Mouse (Mus musculus) hematopoietic stem cell, adult 5-6 weeks (primary cell): ENCODE measurements around the gene Atp4a. TPM values are rescaled to one million over a fixed set of nuclear protein-coding genes. Genes with fewer than 3 reads are reported as not detected.

Experiments used
- ATAC-seq, 2 experiments: fragments of 125-278 bp in 1 of 2; replicated peaks in 1 of 2; 2 replicates each; pipeline ENCODE4 v1.8.0; 2016 to 2017; ENCODE audit warnings: inconsistent platforms in 2 of 2, mild to moderate bottlenecking in 2 of 2, moderate number of reproducible peaks in 2 of 2, low read depth in 1 of 2, moderate TSS enrichment in 1 of 2; ENCODE audit not compliant: low FRiP score in 2 of 2, poor library complexity in 2 of 2, severe bottlenecking in 2 of 2, insufficient read depth in 1 of 2, low TSS enrichment in 1 of 2
- total RNA-seq: library from RNA; stranded (forward); fragments of 172-1452, 232-1000 nt; gene quantifications from 2 replicates; pipeline ENCODE4 v1.2.3, GENCODE M21; 2017

Gene Atp4a
- total RNA-seq, 1 experiment from 2014 or later = not detected

GRCm38 (mm10) chr7:30763456-30763855 is 51.4 kb downstream of the Atp4a start, which contains the start of gene Dmkn:
TSS of gene Dmkn (plus strand) at chr7:30763756.
- ATAC-seq = no peak

- ATAC-seq = no peak
These were observed 53.2 kb downstream of the Atp4a start for GRCm38 (mm10) chr7:30765173-30765572.

DNA sequence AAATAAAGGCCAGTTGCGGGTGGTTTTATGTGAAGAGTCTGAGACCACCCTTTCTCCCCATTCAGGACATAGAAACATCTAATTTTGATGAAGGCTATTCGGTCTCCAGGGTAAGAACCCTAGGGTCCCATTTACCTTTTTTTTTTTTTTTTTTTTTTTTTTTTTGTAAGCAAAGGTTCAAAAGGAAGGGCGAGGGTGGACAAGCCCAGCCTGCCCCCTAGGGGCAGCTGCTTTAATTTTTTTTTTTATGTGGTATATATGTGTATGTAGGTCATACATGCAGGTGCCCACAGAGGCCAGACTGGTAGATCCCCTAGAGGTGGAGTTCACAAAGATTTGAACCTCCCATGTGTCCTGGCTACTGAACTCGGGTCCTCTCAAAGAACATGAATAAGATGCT is 54.4 kb downstream of the Atp4a start:
- ATAC-seq = no peak

DNA sequence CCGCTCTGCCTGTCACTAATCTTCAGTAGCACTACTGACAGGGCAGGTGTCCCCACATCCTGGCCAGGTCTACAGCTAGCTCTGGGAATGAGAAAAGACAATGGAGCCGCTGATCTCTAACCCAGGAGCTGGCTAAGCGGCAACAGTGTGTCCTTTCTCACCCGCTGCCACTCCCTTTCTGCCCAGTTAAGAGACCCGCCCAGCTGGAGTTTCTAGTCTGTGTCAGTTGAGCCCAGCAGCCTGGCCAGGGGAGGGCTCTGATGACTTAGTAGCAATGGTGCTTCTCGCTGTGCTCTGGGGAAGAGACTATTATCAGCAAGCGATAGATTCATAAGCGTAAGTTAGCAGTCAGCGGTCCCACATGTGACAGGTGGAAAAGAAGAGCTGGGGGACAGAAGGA is 57.2 kb downstream of the Atp4a start:
- ATAC-seq = no peak

Other genes with a start within 250 kb of the Atp4a start
- gene Prodh2, start 218.6 kb upstream of the Atp4a start, total RNA-seq = not detected in 2 replicates
- gene Arhgap33, start 177.1 kb upstream of the Atp4a start, total RNA-seq = 10.3 and 15.1 TPM in 2 replicates
- 1.6 and 2.7 TPM in 2 replicates for gene Hspb6, start 160.0 kb upstream of the Atp4a start, total RNA-seq
- 14.4 and 17.1 TPM in 2 replicates for gene Proser3, start 159.9 kb upstream of the Atp4a start, total RNA-seq
- gene Lin37, start 152.4 kb upstream of the Atp4a start, total RNA-seq = 19.6 and 39.0 TPM in 2 replicates
- 79.4 and 148 TPM in 2 replicates for gene U2af1l4, start 148.9 kb upstream of the Atp4a start, total RNA-seq
- 5.0 and 9.4 TPM in 2 replicates for gene Gm49396, start 148.9 kb upstream of the Atp4a start, total RNA-seq
- 122 and 158 TPM in 2 replicates for gene Psenen, start 148.6 kb upstream of the Atp4a start, total RNA-seq
- 0.63 TPM in 1 of 2 replicates, not detected in the other for gene Igflr1, start 146.8 kb upstream of the Atp4a start, total RNA-seq
- 18.7 and 26.5 TPM in 2 replicates for gene Kmt2b, start 123.5 kb upstream of the Atp4a start, total RNA-seq
- gene Zbtb32, start 113.3 kb upstream of the Atp4a start, total RNA-seq = not detected in 2 replicates
- gene Upk1a, start 99.4 kb upstream of the Atp4a start, total RNA-seq = not detected in 2 replicates
- gene Cox6b1, start 86.1 kb upstream of the Atp4a start, total RNA-seq = 272 and 375 TPM in 2 replicates
- gene Etv2, start 76.4 kb upstream of the Atp4a start, total RNA-seq = not detected in 2 replicates
- 17.5 and 44.4 TPM in 2 replicates for gene Rbm42, start 61.9 kb upstream of the Atp4a start, total RNA-seq
- gene Haus5, start 47.2 kb upstream of the Atp4a start, total RNA-seq = 16.2 and 20.0 TPM in 2 replicates
- not detected in 2 replicates for gene Pmis2, start 40.6 kb upstream of the Atp4a start, total RNA-seq
- gene 2200002J24Rik, start 13.3 kb upstream of the Atp4a start, total RNA-seq = not detected in 2 replicates
- gene Tmem147, start 17.3 kb downstream of the Atp4a start, total RNA-seq = 34.0 and 38.9 TPM in 2 replicates
- gene Gapdhs, start 31.5 kb downstream of the Atp4a start, total RNA-seq = not detected in 2 replicates
- 0.25 and 2.8 TPM in 2 replicates for gene Sbsn, start 39.3 kb downstream of the Atp4a start, total RNA-seq
- 5.8 TPM in 1 of 2 replicates, not detected in the other for gene Dmkn, start 51.5 kb downstream of the Atp4a start, total RNA-seq
- not detected in 2 replicates for gene Krtdap, start 75.7 kb downstream of the Atp4a start, total RNA-seq
- gene Ffar2, start 111.6 kb downstream of the Atp4a start, total RNA-seq = 31.8 and 42.8 TPM in 2 replicates
- not detected in 2 replicates for gene Ffar3, start 144.0 kb downstream of the Atp4a start, total RNA-seq
- not detected in 2 replicates for gene Ffar1, start 149.4 kb downstream of the Atp4a start, total RNA-seq
- gene Cd22, start 168.1 kb downstream of the Atp4a start, total RNA-seq = not detected in 2 replicates
- 0.38 TPM in 1 of 2 replicates, not detected in the other for gene Mag, start 202.7 kb downstream of the Atp4a start, total RNA-seq
- gene Hamp2, start 212.5 kb downstream of the Atp4a start, total RNA-seq = not detected in 2 replicates
- not detected in 2 replicates for gene Hamp, start 231.8 kb downstream of the Atp4a start, total RNA-seq
- 120 and 164 TPM in 2 replicates for gene Usf2, start 244.6 kb downstream of the Atp4a start, total RNA-seq